Mouse (Mus musculus) ES-E14 (cell line): ENCODE measurements around the gene Kank4.

Source experiments
- HCFC1 ChIP-seq: IDR thresholded peaks from 2 replicates; pipeline ENCODE4 v1.6.1; 2012; ENCODE audit warnings: low read length, inconsistent platforms, borderline replicate concordance; ENCODE audit not compliant: insufficient read depth
- ZC3H11A ChIP-seq: IDR thresholded peaks from 2 replicates; pipeline ENCODE4 v1.6.1; 2012; ENCODE audit warnings: low read depth, mild to moderate bottlenecking, inconsistent platforms, low read length, borderline replicate concordance

GRCm38 (mm10) chr4:98801775-98802174 lies 15.6 kb downstream of the Kank4 start:
- no peak for TF ChIP-seq ZC3H11A
- TF ChIP-seq HCFC1: no peak
